Mouse (Mus musculus): ENCODE results near the gene Lrig3.
A peak's percentile ranks its signal among the peaks of the same experiment; 100 is the strongest.

Lrig3 gene

GRCm38 (mm10) chr10:126002081-126002755, 36.2 kb downstream of the Lrig3 start:
- DNase-seq (ENCODE audit: low read depth, low spot score), result no peak

- DNase-seq (ENCODE audit: low read depth, low spot score), result peak; percentile 34
Observed at GRCm38 (mm10) chr10:126002818-126003506, 37.0 kb downstream of the Lrig3 start.

GRCm38 (mm10) chr10:126003857-126004256, 37.9 kb downstream of the Lrig3 start:
- no peak for DNase-seq (ENCODE audit: low read depth, low spot score)

- DNase-seq (ENCODE audit: low read depth, low spot score), result no peak
Observed at GRCm38 (mm10) chr10:126013667-126014066, 47.7 kb downstream of the Lrig3 start.

GRCm38 (mm10) chr10:126014673-126015072, 48.7 kb downstream of the Lrig3 start:
- no peak for DNase-seq (ENCODE audit: low read depth, low spot score)

GRCm38 (mm10) chr10:126015644-126016043, 49.7 kb downstream of the Lrig3 start:
- no peak for DNase-seq (ENCODE audit: low read depth, low spot score)

- no peak for DNase-seq (ENCODE audit: low read depth, low spot score)
Observed at GRCm38 (mm10) chr10:126019350-126019991, 53.5 kb downstream of the Lrig3 start.

GRCm38 (mm10) chr10:126028574-126029440, 62.8 kb downstream of the Lrig3 start:
- peak; percentile 37 for DNase-seq (ENCODE audit: low read depth, low spot score)

GRCm38 (mm10) chr10:126029441-126030114, 63.6 kb downstream of the Lrig3 start:
- no peak for DNase-seq (ENCODE audit: low read depth, low spot score)

GRCm38 (mm10) chr10:126056881-126057280, 90.9 kb downstream of the Lrig3 start:
- peak; percentile 24 for DNase-seq (ENCODE audit: low read depth, low spot score)

- DNase-seq (ENCODE audit: low read depth, low spot score), result no peak
Observed at GRCm38 (mm10) chr10:126062812-126063211, 96.8 kb downstream of the Lrig3 start.
